Mouse (Mus musculus) lung, postnatal 0 days (tissue): ENCODE data around the gene Kctd13. TPM values are rescaled to one million over a fixed set of nuclear protein-coding genes. Genes with fewer than 3 reads are reported as not detected.
"Not testable (repeated sequence)": the region's sequence is repeated elsewhere in the genome, so short reads cannot be mapped to it uniquely, and the experiment has no call there.

Source experiments
- ATAC-seq: fragments of 200-750 bp; cut with Nextera tagmentation; 2 replicates; pipeline ENCODE4 v1.8.0; 2017; ENCODE audit warnings: moderate library complexity
- DNase-seq: peaks from one replicate; pipeline ENCODE4 v3.0.0-alpha.2; 2016; ENCODE audit warnings: low spot score
- H3K27ac ChIP-seq: fragments of 300-500 bp; sonication (generic); 2 replicates; pipeline ENCODE4 v1.5.1; 2014; ENCODE audit warnings: antibody characterized with exemption, mild to moderate bottlenecking, low read length, mixed read lengths
- H3K27me3 ChIP-seq: fragments of 300-500 bp; sonication (generic); replicated peaks from 2 replicates; pipeline ENCODE4 v1.6.1; 2014; ENCODE audit warnings: low read length, mixed read lengths; ENCODE audit not compliant: insufficient read depth
- H3K36me3 ChIP-seq: fragments of 300-500 bp; sonication (generic); 2 replicates; pipeline ENCODE4 v1.6.1; 2014; ENCODE audit warnings: low read length, mixed read lengths; ENCODE audit not compliant: insufficient read depth
- H3K4me1 ChIP-seq: fragments of 300-500 bp; sonication (generic); 2 replicates; pipeline ENCODE4 v1.6.1; 2014; ENCODE audit warnings: antibody characterized with exemption, low read depth, low read length, mixed read lengths; ENCODE audit not compliant: insufficient read depth
- H3K4me2 ChIP-seq: fragments of 300-500 bp; sonication (generic); replicated peaks from 2 replicates; pipeline ENCODE4 v1.6.1; 2014; ENCODE audit warnings: low read depth, mild to moderate bottlenecking, low read length, moderate library complexity, mixed read lengths
- H3K4me3 ChIP-seq: fragments of 300-500 bp; sonication (generic); 2 replicates; pipeline ENCODE4 v1.5.1; 2014; ENCODE audit warnings: low read depth, low read length
- H3K9ac ChIP-seq: fragments of 300-500 bp; sonication (generic); replicated peaks from 2 replicates; pipeline ENCODE4 v1.6.1; 2014; ENCODE audit warnings: low read depth, mild to moderate bottlenecking
- H3K9me3 ChIP-seq: fragments of 300-500 bp; sonication (generic); 2 replicates; pipeline ENCODE4 v1.6.1; 2016; ENCODE audit warnings: low read length, mixed read lengths
- CTCF ChIP-seq: IDR thresholded peaks from 2 replicates; pipeline ENCODE4 v1.5.1; 2016; ENCODE audit warnings: antibody characterized with exemption, mild to moderate bottlenecking
- EP300 ChIP-seq: IDR thresholded peaks from 2 replicates; pipeline ENCODE4 v1.6.1; 2016; ENCODE audit warnings: antibody characterized with exemption, mild to moderate bottlenecking, control low read depth
- WGBS: fragments of 180-500 bp; shearing (Covaris S2); extraction: QIAGEN DNeasy Blood & Tissue Kit; methylation state at CpG from one replicate; pipeline ENCODE4 v1.1.7; 2014; 5-methylcytosine and 5-hydroxymethylcytosine counted together
- polyA plus RNA-seq: library from polyadenylated mRNA; unstranded; fragments of >200 nt; fragmentation: Nextera tagmentation; extraction: Ambion mirVana; gene quantifications from 2 replicates; pipeline ENCODE4 v1.2.1, GENCODE M21; 2015

Gene Kctd13
- polyA plus RNA-seq, 1 experiment from 2014 or later: 14.9 TPM

DNA sequence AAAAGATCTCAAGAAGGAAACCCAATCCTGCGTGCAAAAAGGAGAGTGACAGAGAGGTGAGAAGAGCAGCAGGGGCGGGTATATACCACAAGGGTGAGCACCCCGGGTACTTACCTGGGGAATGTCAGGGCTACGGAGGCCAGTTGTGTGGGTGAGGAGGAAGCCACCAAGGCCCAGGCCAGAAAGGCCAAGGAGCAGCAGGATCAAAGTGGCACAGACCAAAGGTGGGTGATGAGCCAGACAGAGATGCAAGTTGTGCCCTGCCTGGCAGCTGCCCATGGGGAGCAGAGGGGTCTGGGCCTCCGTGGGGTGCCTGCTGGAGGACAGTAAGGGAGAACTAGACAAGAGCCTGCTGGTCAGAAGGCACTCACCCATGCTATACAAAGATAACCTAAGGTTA, 31.8 kb upstream of the Kctd13 start:
- Histone ChIP-seq H3K36me3 (no peaks in the 10 kb centered on the region), H3K4me2 (peak overlapping the region; percentile 87), H3K27ac (peak overlapping the region; percentile 80), H3K9ac (no peak overlapping the region), H3K27me3 (no peaks in the 10 kb centered on the region), H3K9me3 (no peaks in the 10 kb centered on the region), H3K4me1 (peaks cover 13% of the 10 kb centered on the region; the same call in 1 of the 2 replicates), H3K4me3 (no peak overlapping the region)
- 82% methylated on average over 5 of the region's 5 CpGs for WGBS
- ATAC-seq (no peak), DNase-seq (no peak)
- no peak for TF ChIP-seq EP300
- no peak for TF ChIP-seq CTCF

DNA sequence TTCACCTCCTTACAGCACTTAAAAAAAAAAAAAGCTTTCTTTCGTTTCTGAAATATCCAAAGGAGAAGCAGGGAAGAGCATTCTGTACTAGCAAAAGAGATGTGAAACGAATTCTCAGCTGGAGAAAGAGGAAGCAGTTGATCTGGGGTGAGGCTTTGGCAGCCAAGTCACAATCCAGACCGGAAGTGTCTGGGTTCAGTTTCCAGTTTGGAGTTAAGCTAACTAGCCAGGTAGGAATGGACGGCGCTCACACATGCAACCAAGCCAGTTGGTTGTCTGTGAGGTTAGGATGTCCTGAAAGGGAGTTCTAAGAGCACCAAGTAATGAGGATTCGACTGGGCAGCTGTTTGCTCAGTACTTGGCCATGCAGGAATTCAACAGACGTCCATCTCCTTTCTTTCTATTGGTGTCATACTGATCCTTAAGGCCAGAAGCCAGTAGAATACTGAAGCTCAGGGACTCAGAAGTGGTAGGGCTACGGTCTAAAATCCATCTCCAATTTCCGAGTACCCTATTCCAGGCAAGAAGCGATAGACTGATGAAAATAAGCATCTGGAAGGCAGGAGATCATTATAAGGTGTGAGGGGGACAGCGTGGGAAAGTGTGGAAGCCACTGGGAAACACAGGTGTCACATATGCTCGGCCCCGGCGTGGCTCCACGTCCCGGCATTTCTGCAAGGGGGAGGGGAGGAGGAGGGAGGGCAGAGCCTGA, 31.1 kb upstream of the Kctd13 start:
- H3K4me1 ChIP-seq: peaks cover 13% of the 10 kb centered on the region; the same call in 1 of the 2 replicates
- WGBS: 16% methylated on average over 16 of the region's 16 CpGs
- peak overlapping the region; percentile 68 for H3K9ac ChIP-seq
- H3K4me2 ChIP-seq: peak overlapping the region; percentile 87
- H3K36me3 ChIP-seq: no peaks in the 10 kb centered on the region
- H3K27ac ChIP-seq: peak overlapping the region; percentile 80
- no peak for TF ChIP-seq CTCF
- no peak for TF ChIP-seq EP300
- no peaks in the 10 kb centered on the region for H3K27me3 ChIP-seq
- ATAC-seq (peak; percentile 67), DNase-seq (peak; percentile 59)
- no peaks in the 10 kb centered on the region for H3K9me3 ChIP-seq
- peak overlapping the region; percentile 73 for H3K4me3 ChIP-seq

DNA sequence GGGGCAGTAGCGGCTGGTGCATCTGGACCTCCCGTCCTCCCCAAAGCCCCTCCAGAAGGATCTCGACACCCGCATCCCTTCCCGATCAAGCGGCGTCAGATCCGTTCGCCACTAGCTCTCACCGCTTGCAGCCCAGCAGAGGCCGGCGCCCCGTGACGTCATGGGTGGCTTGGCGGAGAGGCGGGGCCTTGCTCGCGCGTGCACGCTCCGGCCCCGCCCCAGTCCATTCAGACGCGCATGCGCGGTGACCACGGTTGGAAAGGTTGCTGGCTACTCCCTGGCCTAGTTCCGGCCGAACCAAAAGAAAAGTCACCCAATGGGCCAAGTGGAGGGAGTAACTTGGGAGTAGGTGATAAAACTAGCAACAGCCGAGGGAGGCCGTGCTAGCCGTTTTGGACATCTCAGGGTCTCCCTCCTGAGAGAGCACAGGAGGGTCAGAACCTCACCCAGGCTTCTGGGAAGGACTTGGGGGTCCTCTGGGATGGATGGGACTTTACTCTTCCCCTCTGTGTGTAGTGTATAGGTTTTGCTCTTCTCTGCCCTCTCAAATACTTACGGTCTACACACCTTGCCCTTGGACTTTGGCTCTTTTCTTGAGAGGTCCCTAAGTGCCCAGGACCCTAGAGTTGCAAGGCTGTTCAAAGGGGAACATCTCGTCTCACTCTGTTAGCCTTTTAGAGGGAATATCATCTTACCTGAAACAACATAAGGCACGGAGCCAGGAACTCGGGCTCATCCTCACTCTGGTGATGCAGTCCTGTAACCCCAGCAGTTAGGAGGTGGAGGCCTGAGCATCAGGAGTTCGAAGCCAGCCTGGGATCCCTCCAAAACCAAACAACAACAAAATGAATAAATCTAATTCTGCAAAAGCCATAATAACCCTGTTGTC, 30.3 kb upstream of the Kctd13 start:
- peaks cover 13% of the 10 kb centered on the region; the same call in 1 of the 2 replicates for H3K4me1 ChIP-seq
- WGBS: 11% methylated on average over 34 of the region's 37 CpGs
- DNase-seq: peak; percentile 97

DNA sequence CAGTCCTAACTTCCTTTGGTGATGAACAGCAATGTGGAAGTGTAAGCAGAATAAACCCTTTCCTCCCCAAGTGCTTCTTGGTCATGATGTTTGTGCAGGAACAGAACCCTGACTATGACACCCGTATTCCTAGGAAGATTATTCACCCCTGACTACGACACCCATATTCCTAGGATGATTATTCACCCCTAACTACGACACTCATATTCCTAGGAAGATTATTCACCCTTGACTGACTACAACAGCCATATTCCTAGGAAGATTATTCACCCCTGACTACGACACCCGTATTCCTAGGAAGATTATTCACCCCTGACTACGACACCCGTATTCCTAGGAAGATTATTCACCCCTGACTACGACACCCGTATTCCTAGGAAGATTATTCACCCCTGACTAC, 28.9 kb upstream of the Kctd13 start:
- peaks cover 13% of the 10 kb centered on the region; the same call in 1 of the 2 replicates for H3K4me1 ChIP-seq
- not testable (repeated sequence) for H3K4me3 ChIP-seq, H3K27ac ChIP-seq, ATAC-seq, H3K36me3 ChIP-seq, H3K9ac ChIP-seq, H3K4me2 ChIP-seq, DNase-seq, H3K9me3 ChIP-seq, H3K27me3 ChIP-seq
- WGBS: 95% methylated on average over 7 of the region's 9 CpGs

More for the DNA sequence above, 30.3 kb upstream of the Kctd13 start:
- no peaks in the 10 kb centered on the region for H3K36me3 ChIP-seq
- peak overlapping the region; percentile 73 for H3K4me3 ChIP-seq
- TF ChIP-seq EP300 (no peak), CTCF (no peak)
- peak overlapping the region; percentile 87 for H3K4me2 ChIP-seq
- ATAC-seq: peak; percentile 98
- peak overlapping the region; percentile 68 for H3K9ac ChIP-seq
- H3K9me3 ChIP-seq: no peaks in the 10 kb centered on the region
- H3K27ac ChIP-seq: peak overlapping the region; percentile 80
- no peaks in the 10 kb centered on the region for H3K27me3 ChIP-seq

DNA sequence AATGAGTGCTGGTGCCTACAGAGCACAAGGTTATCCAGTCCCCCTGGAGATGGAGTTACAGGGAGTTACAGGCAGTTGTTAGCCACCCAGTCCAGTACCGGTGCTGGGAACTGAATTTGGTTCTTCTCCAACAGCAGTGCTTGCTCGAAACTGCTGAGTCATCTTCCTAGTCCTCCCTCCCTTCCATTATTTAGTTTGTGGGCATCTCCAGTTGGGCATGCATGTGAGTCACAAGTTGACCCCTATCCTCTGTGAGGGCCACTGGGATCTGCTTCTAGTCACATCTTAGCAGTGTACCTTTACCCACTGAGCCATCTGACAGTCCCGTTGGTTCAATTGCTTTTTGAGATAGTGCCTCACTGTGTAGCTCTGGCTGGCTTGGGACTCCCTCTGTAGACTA, 23.1 kb upstream of the Kctd13 start:
- H3K36me3 ChIP-seq: no peaks in the 10 kb centered on the region
- H3K4me1 ChIP-seq: no peaks in the 10 kb centered on the region
- no peaks in the 10 kb centered on the region for H3K9me3 ChIP-seq
- TF ChIP-seq EP300: no peak
- TF ChIP-seq CTCF: no peak
- WGBS: 58% methylated on average over 3 of the region's 3 CpGs
- no peak overlapping the region for H3K9ac ChIP-seq
- no peaks in the 10 kb centered on the region for H3K27me3 ChIP-seq
- no peak overlapping the region for H3K4me2 ChIP-seq
- DNase-seq: no peak
- no peak overlapping the region for H3K27ac ChIP-seq
- no peak overlapping the region for H3K4me3 ChIP-seq
- no peak for ATAC-seq

DNA sequence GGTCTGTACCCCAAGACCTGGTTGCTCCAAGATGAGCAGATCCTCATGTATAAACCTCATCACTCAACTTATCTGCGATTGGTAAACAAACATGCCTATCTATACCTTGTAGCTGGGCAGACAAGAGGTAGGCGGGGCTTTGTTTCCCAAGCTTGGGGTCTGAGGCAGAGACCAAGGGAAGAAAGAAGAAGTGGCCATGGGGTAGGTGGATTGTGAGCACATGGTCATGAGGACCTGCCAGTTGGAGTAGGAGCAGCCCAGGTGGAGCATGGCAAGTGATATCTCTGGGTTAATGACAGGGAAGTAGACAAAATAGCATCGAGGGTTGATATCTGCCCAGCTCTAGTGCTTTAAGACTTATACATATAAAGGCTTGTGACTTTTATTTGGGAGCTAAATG, 13.8 kb upstream of the Kctd13 start:
- ATAC-seq (no peak), DNase-seq (no peak)
- H3K9ac ChIP-seq: no peak overlapping the region
- H3K9me3 ChIP-seq: no peaks in the 10 kb centered on the region
- TF ChIP-seq EP300 (no peak), CTCF (no peak)
- no peak overlapping the region for H3K4me2 ChIP-seq
- no peak overlapping the region for H3K27ac ChIP-seq
- H3K36me3 ChIP-seq: no peaks in the 10 kb centered on the region
- 62% methylated on average over 3 of the region's 3 CpGs for WGBS
- H3K4me3 ChIP-seq: no peak overlapping the region
- no peaks in the 10 kb centered on the region for H3K4me1 ChIP-seq
- H3K27me3 ChIP-seq: no peaks in the 10 kb centered on the region

DNA sequence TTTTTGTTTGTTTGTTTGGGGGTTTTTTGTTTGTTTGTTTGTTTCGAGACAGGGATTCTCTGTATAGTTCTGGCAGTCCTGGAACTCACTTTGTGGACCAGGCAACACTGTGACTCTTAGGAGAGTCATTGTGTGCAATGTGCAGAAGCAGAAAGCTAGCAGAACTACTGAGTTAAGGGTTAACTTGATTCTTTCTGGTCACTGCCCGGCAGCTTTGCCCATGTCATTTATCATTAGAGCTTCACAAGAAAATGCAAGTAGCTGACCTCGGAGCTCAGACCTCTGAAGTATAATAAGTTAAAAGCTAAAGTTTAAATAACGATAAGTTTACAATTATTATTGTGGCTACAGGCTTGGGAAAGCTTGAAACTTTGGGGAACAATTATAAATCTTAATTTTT, 10.3 kb upstream of the Kctd13 start:
- not testable (repeated sequence) for H3K4me3 ChIP-seq, H3K9me3 ChIP-seq, H3K36me3 ChIP-seq, DNase-seq, H3K27me3 ChIP-seq, H3K4me2 ChIP-seq, H3K27ac ChIP-seq, H3K4me1 ChIP-seq, H3K9ac ChIP-seq, ATAC-seq
- 23% methylated on average over 4 of the region's 4 CpGs for WGBS
